Mouse (Mus musculus): ENCODE data around the gene Pbx1.

Gene Pbx1

GRCm38 (mm10) chr1:168425017-168425705 is 6.9 kb downstream of the Pbx1 start:
- no peak for DNase-seq (ENCODE audit: low read depth, low spot score)

GRCm38 (mm10) chr1:168423389-168423930 is 8.6 kb downstream of the Pbx1 start:
- no peak for DNase-seq (ENCODE audit: low read depth, low spot score)

- no peak for DNase-seq (ENCODE audit: low read depth, low spot score)
Observed at GRCm38 (mm10) chr1:168418903-168419302, 13.2 kb downstream of the Pbx1 start.

DNA sequence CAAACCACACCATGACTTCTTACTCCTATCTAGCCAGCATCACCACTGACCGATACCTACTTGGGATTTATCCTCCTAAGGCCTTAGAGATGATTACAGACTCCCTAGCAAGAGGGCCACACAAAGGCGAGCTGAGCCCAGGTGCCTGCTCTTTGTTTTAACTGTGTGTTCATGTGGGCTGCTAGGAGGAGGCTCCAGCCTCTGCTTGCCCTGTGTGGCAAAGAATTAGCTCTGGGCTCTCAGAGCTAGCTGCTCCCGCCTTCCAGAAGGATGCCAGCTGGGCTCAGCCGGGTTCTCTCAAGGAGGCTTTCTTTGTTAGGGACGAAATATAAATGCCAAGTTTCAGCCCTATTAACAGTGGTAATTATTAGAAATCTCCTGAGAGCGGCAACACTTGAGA is 14.4 kb downstream of the Pbx1 start:
- no peak for DNase-seq (ENCODE audit: low read depth, low spot score)

DNA sequence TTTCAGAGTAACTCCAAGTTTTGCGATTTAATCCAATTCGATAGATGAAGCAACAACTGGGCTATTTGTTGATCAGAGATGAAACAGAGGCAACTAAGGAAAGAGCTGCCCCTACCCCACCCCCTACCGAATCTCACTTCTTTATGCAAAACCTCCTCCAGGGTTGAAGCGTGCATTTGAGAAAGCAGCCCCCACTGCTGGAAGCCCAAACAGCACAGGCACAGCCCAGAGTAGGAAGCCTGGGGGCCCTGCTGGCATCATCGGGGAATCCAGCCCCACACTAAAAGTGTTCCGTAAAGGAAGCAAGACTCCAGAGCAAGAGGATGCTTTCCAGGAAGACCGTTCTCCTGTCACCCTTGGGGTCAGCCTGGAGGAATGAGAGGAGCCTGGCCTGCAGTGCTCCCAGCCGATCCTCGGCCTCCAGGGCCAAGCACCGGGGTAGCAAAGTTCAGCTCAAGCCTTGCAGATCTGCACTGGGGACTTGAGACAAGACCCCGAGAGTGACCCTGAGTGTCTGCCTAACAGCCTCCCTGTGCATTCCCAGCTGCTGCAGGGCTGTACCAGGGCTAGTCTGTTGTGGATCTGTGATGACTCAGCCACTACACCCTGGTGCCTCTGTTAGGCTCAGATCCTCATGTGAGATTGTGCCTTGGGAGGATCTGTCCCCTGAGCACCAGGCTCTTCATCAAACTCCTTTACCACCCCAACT is 15.2 kb downstream of the Pbx1 start:
- DNase-seq (ENCODE audit: low read depth, low spot score) = peak; percentile 31

DNA sequence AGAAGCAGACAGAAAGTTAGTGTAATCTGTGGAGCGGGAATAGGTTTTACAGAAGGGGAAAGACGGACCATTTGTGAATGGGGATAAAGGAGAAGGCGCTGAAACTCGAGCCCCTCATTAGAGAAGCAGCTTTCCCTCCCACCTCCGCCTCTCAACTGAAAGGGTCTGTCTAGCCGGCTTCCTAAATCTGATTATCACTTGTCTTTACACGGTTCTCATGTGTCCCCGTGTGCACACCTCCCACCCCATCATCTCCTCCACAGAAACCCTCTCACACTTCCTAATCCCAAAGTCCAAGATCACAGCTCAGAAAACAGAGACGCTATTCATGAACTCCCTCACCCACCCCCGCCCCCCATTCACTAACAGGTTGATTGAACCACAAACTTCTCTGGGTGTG is 21.5 kb downstream of the Pbx1 start:
- no peak for DNase-seq (ENCODE audit: low read depth, low spot score)

DNA sequence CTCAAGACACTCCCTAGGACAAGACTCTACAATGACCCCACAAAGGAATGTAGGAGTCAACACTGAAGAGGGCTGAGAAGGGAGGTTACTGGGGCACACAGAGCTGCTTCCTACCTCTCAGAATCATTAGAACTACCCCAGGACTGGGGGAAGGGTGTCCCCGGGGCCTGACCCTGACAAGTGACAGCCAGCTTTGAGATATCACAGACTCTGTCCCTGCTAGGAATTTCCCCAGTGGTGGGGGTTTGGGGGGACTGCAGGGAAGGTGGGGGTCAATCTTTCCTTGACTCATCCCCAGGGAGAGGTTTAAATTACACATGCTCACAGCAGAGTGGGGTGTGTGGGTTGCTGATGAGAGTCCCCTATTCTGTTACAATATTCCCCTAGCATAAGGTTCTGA is 22.0 kb downstream of the Pbx1 start:
- DNase-seq (ENCODE audit: low read depth, low spot score) = no peak

DNA sequence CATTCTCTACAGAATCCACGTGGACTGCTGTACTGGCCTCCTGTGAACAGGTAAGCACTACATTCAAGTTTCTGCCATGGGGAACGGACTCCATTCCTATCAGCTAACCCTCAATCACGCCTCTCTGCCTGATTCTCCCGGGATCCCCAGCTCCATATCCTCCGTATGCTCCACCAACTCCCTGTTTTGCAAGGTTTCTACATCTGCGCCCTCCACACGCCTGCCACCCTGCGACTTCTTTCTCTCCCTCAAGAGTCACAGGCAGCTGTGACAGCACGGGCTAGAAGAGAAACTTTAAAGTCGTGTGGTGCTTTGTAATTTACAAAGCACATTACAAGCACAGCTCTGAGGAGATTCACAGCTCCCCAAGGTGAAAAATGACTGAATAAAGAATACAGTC is 23.3 kb downstream of the Pbx1 start:
- DNase-seq (ENCODE audit: low read depth, low spot score) = no peak

GRCm38 (mm10) chr1:168407958-168408357 is 24.1 kb downstream of the Pbx1 start:
- no peak for DNase-seq (ENCODE audit: low read depth, low spot score)

DNA sequence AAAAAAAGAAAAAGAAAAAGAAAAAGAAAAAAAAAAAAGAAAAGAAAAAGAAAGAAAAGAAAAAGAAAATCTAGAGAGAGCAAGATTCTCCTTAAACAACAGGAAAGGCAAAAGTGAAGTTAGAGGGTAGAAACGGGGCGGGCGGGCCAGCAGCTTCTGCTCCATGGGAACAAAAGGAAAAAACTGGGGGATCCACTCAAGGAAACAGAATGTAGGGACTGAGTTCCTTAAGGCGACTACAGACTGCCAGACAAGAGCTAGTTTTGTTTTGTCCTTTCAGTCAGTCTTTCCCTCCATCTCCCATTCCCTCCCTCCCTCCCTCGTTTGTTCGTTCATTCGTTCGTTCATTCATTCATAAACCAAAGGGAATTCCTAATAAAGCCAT is 25.8 kb downstream of the Pbx1 start:
- DNase-seq (ENCODE audit: low read depth, low spot score) = no peak

DNA sequence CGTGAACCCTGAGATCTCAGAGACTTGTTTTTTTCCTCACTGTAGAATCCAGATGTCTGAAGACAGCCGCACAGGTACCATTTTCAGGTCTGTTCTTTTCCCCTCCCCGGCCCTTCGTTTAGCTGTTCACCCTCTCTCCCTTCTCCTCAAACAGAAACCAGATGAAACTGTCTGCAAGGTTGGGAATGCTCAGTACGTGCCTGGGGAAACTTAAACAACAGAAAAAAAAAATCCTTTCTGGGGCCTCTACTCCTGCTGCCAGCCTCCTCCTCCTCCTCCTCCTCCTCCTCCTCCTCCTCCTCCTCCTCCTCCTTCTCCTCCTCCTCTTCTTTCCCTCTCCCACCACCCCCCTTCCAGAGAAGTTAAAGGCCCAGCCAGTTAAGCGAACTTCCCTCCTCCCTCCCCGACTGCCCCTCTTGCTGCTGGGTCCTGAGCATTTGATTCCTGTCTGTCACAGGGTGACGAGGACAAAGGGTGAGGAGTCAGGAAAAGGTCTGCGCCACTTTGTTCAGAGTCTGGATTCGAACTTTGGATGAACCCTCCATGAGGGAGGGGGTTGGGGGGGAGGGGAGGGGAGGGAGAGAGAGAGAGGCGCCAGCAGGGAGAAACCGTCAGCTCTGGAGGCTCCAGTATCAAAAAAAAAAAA is 26.3 kb downstream of the Pbx1 start:
- peak; percentile 78 for DNase-seq (ENCODE audit: low read depth, low spot score)

- peak; percentile 41 for DNase-seq (ENCODE audit: low read depth, low spot score)
Observed at GRCm38 (mm10) chr1:168403529-168403928, 28.5 kb downstream of the Pbx1 start.

- DNase-seq (ENCODE audit: low read depth, low spot score) = peak; percentile 53
Observed at GRCm38 (mm10) chr1:168402683-168403082, 29.4 kb downstream of the Pbx1 start.

DNA sequence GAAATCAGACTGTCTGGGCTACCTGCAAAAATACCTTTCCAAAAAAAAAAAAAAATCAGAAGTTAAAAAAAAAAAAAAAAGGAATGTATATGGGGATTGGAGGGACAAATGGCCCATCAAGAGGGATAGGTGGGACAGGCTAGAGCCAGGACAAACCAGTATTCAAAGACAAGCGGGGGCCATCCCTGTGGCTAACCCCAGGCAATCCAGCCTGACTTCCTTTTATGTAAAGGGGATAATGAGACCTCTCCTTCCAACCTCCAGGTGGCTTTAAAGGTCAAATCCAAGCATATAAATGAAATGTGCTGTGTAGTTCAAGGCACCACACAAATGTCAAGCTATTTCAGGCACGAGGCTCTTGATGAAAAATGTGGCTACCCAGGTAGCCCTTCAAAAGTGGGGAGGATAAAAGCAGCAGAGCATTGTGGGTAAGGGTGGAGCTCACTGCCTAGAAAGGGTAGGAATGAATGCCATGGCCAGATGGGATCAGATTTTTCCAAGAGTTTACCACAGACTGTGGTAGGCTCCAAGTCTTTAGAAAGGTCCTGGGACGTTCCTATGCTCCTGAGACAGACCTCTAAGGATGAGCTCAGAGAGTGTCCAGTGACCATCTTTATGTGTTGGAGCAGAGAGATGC is 36.4 kb downstream of the Pbx1 start:
- DNase-seq (ENCODE audit: low read depth, low spot score) = peak; percentile 86

- DNase-seq (ENCODE audit: low read depth, low spot score) = no peak
Observed at GRCm38 (mm10) chr1:168394535-168394934, 37.5 kb downstream of the Pbx1 start.

- no peak for DNase-seq (ENCODE audit: low read depth, low spot score)
Observed at GRCm38 (mm10) chr1:168393456-168393855, 38.6 kb downstream of the Pbx1 start.

GRCm38 (mm10) chr1:168392500-168392853 is 39.6 kb downstream of the Pbx1 start:
- DNase-seq (ENCODE audit: low read depth, low spot score) = no peak

- peak; percentile 69 for DNase-seq (ENCODE audit: low read depth, low spot score)
Observed at GRCm38 (mm10) chr1:168391617-168392499, 40.2 kb downstream of the Pbx1 start.

DNA sequence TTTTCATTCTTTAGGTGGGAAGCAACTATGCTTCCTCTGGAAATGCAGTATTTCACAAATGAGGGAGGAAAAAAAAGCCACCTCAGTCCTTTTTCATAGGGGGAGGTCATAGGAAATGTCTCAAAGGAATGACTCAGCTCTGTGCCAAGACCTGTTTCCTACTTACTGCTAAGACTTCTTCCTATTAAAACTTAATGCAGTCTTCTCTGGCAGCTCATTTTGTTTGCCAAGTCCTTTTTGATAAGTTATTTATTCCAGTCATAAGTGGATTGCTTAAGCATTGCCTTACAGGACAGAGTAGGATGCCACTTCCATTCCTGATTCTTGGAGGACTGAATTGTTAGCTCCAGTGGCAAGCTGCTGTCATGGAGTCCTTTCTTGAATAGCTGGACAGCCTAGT is 41.3 kb downstream of the Pbx1 start:
- no peak for DNase-seq (ENCODE audit: low read depth, low spot score)

GRCm38 (mm10) chr1:168386159-168386558 is 45.9 kb downstream of the Pbx1 start:
- DNase-seq (ENCODE audit: low read depth, low spot score) = no peak

GRCm38 (mm10) chr1:168384594-168384955 is 47.5 kb downstream of the Pbx1 start:
- no peak for DNase-seq (ENCODE audit: low read depth, low spot score)

Data from R1 (cell line).